Mouse (Mus musculus) neural tube, embryonic 11.5 days (tissue): ENCODE measurements around the gene Mphosph6. TPM values are rescaled to one million over a fixed set of nuclear protein-coding genes. Genes with fewer than 3 reads are reported as not detected.

Source experiments
- ATAC-seq: fragments of 200-750 bp; cut with Nextera tagmentation; 2 replicates; pipeline ENCODE4 v1.8.0; 2017; ENCODE audit warnings: moderate number of reproducible peaks, mild to moderate bottlenecking, moderate TSS enrichment, moderate library complexity; ENCODE audit not compliant: insufficient read depth, low FRiP score, low TSS enrichment
- DNase-seq: peaks from one replicate; pipeline ENCODE4 v3.0.0-alpha.2; 2015; ENCODE audit warnings: low spot score
- H3K27ac ChIP-seq: fragments of 300-500 bp; sonication (generic); 2 replicates; pipeline ENCODE4 v1.5.1; 2014; ENCODE audit warnings: low read depth, mild to moderate bottlenecking, low read length
- H3K27me3 ChIP-seq: fragments of 300-500 bp; sonication (generic); 2 replicates; pipeline ENCODE4 v1.6.1; 2014; ENCODE audit warnings: mild to moderate bottlenecking, low read length, mixed read lengths; ENCODE audit not compliant: control insufficient read depth, insufficient read depth
- H3K36me3 ChIP-seq: fragments of 300-500 bp; sonication (generic); 2 replicates; pipeline ENCODE4 v1.6.1; 2014; ENCODE audit warnings: mild to moderate bottlenecking, low read length, moderate library complexity, mixed read lengths; ENCODE audit not compliant: control insufficient read depth, insufficient read depth
- H3K4me1 ChIP-seq: fragments of 300-500 bp; sonication (generic); 2 replicates; pipeline ENCODE4 v1.6.1; 2014; ENCODE audit warnings: low read length, mixed read lengths; ENCODE audit not compliant: control insufficient read depth, insufficient read depth
- H3K4me2 ChIP-seq: fragments of 300-500 bp; sonication (generic); 2 replicates; pipeline ENCODE4 v1.6.1; 2014; ENCODE audit warnings: low read depth, mild to moderate bottlenecking, moderate library complexity
- H3K4me3 ChIP-seq: fragments of 300-500 bp; sonication (generic); 2 replicates; pipeline ENCODE4 v1.5.1; 2014; ENCODE audit warnings: low read depth, low read length
- H3K9ac ChIP-seq: fragments of 300-500 bp; sonication (generic); 2 replicates; pipeline ENCODE4 v1.6.1; 2014; ENCODE audit warnings: mild to moderate bottlenecking, low read length
- H3K9me3 ChIP-seq: fragments of 300-500 bp; sonication (generic); 2 replicates; pipeline ENCODE4 v1.6.1; 2016; ENCODE audit warnings: low read length; ENCODE audit not compliant: control insufficient read depth
- WGBS: fragments of 180-500 bp; shearing (Covaris S2); extraction: QIAGEN DNeasy Blood & Tissue Kit; methylation state at CpG from one replicate; pipeline ENCODE4 v1.1.7; 2014; 5-methylcytosine and 5-hydroxymethylcytosine counted together
- polyA plus RNA-seq: library from polyadenylated mRNA; unstranded; fragments of >200 nt; fragmentation: Nextera tagmentation; extraction: Ambion mirVana; gene quantifications from 2 replicates; pipeline ENCODE4 v1.2.1, GENCODE M21; 2014

The Mphosph6 gene
- polyA plus RNA-seq, 1 experiment from 2014 or later, result 59.5 TPM

- Histone ChIP-seq H3K4me3 (no peak overlapping the region), H3K36me3 (no peaks in the 10 kb centered on the region), H3K9me3 (no peaks in the 10 kb centered on the region), H3K27ac (no peak overlapping the region), H3K4me1 (no peaks in the 10 kb centered on the region), H3K27me3 (no peaks in the 10 kb centered on the region), H3K4me2 (no peak overlapping the region), H3K9ac (no peak overlapping the region)
- ATAC-seq (no peak), DNase-seq (no peak)
- 85% methylated on average over 11 of the region's 11 CpGs for WGBS
Measured at GRCm38 (mm10) chr8:117757900-117758299, 43.8 kb downstream of the Mphosph6 start.

GRCm38 (mm10) chr8:117749436-117749835 lies 52.3 kb downstream of the Mphosph6 start:
- 59% methylated on average over 2 of the region's 2 CpGs for WGBS
- Histone ChIP-seq H3K4me2 (no peak overlapping the region), H3K4me1 (no peaks in the 10 kb centered on the region), H3K4me3 (no peak overlapping the region), H3K27me3 (no peaks in the 10 kb centered on the region), H3K36me3 (no peaks in the 10 kb centered on the region), H3K9me3 (no peaks in the 10 kb centered on the region), H3K9ac (no peak overlapping the region), H3K27ac (no peak overlapping the region)
- ATAC-seq (no peak), DNase-seq (no peak)

- Histone ChIP-seq H3K36me3 (no peaks in the 10 kb centered on the region), H3K4me1 (no peaks in the 10 kb centered on the region), H3K9ac (no peak overlapping the region), H3K4me2 (no peak overlapping the region), H3K9me3 (no peaks in the 10 kb centered on the region), H3K4me3 (no peak overlapping the region), H3K27me3 (no peaks in the 10 kb centered on the region), H3K27ac (no peak overlapping the region)
- no peak for ATAC-seq
- no peak for DNase-seq
- WGBS, result 77% methylated on average over 8 of the region's 9 CpGs
Measured at GRCm38 (mm10) chr8:117747886-117748730, 53.6 kb downstream of the Mphosph6 start.

- no peak for DNase-seq
- no peak for ATAC-seq
- Histone ChIP-seq H3K36me3 (no peaks in the 10 kb centered on the region), H3K27me3 (no peaks in the 10 kb centered on the region), H3K9ac (no peak overlapping the region), H3K27ac (no peak overlapping the region), H3K4me1 (no peaks in the 10 kb centered on the region), H3K4me2 (no peak overlapping the region), H3K4me3 (no peak overlapping the region), H3K9me3 (no peaks in the 10 kb centered on the region)
- WGBS, result 49% methylated on average over 2 of the region's 2 CpGs
Measured at GRCm38 (mm10) chr8:117747428-117747827, 54.3 kb downstream of the Mphosph6 start.

GRCm38 (mm10) chr8:117746651-117747050 lies 55.1 kb downstream of the Mphosph6 start:
- no peak for ATAC-seq

GRCm38 (mm10) chr8:117742431-117743012 lies 59.2 kb downstream of the Mphosph6 start:
- Histone ChIP-seq H3K27ac (no peak overlapping the region), H3K9ac (no peak overlapping the region), H3K9me3 (no peaks in the 10 kb centered on the region), H3K4me1 (no peaks in the 10 kb centered on the region), H3K4me2 (no peak overlapping the region), H3K27me3 (no peaks in the 10 kb centered on the region), H3K4me3 (no peak overlapping the region), H3K36me3 (no peaks in the 10 kb centered on the region)
- ATAC-seq, result no peak
- WGBS, result 78% methylated on average over 15 of the region's 15 CpGs
- no peak for DNase-seq

More at GRCm38 (mm10) chr8:117746651-117747050, 55.1 kb downstream of the Mphosph6 start:
- Histone ChIP-seq H3K9ac (no peak overlapping the region), H3K4me3 (no peak overlapping the region), H3K9me3 (no peaks in the 10 kb centered on the region), H3K4me1 (no peaks in the 10 kb centered on the region), H3K27me3 (no peaks in the 10 kb centered on the region), H3K36me3 (no peaks in the 10 kb centered on the region), H3K27ac (no peak overlapping the region), H3K4me2 (no peak overlapping the region)
- WGBS, result 94% methylated on average over 5 of the region's 5 CpGs
- no peak for DNase-seq

Other genes with a start within 250 kb of the Mphosph6 start
- 0.73 and 1.0 TPM in 2 replicates for gene Sdr42e1, start 128.3 kb downstream of the Mphosph6 start, polyA plus RNA-seq
- gene Hsd17b2, start 100.0 kb downstream of the Mphosph6 start, polyA plus RNA-seq, result not detected in 2 replicates